Mouse (Mus musculus): ENCODE data around the gene Rab3a. TPM values are rescaled to one million over a fixed set of nuclear protein-coding genes. Genes with fewer than 3 reads are reported as not detected.

Rab3a gene
- total RNA-seq, 2 experiments from 2014 or later, result 808 to 835 TPM

- no peak for TF ChIP-seq CTCF (IDR thresholded peaks at IDR 0.05)
- intact Hi-C loops (cut with DNase I), result no loop called here
- no peak for DNase-seq (ENCODE audit: extremely low spot score in 1 of 2, low spot score in 2 of 2)
- Histone ChIP-seq H3K4me3 (no peak overlapping the region), H3K27ac (no peak overlapping the region)
Observed at GRCm38 (mm10) chr8:70721601-70722000, 32.9 kb upstream of the Rab3a start.

- intact Hi-C loops (cut with DNase I), result no loop called here
- H3K4me3 ChIP-seq, result no peak within 1 kb of the TSS
- TF ChIP-seq CTCF (IDR thresholded peaks at IDR 0.05), result no peak
- H3K27ac ChIP-seq, result no peak within 1 kb of the TSS
- no peak for DNase-seq (ENCODE audit: extremely low spot score in 1 of 2, low spot score in 2 of 2)
Observed at GRCm38 (mm10) chr8:70723486-70724210, 30.8 kb upstream of the Rab3a start, which contains the start of gene Pde4c. Gene Pde4c, plus strand, starts transcription at chr8:70723720.

- H3K27ac ChIP-seq, result no peak overlapping the region
- intact Hi-C loops (cut with DNase I), result no loop called here
- no peak overlapping the region for H3K4me3 ChIP-seq
- no peak for DNase-seq (ENCODE audit: extremely low spot score in 1 of 2, low spot score in 2 of 2)
- TF ChIP-seq CTCF (IDR thresholded peaks at IDR 0.05), result no peak
Observed at GRCm38 (mm10) chr8:70724216-70724615, 30.3 kb upstream of the Rab3a start.

- no peak overlapping the region for H3K27ac ChIP-seq
- no peak for DNase-seq (ENCODE audit: extremely low spot score in 1 of 2, low spot score in 2 of 2)
- H3K4me3 ChIP-seq, result no peak overlapping the region
- TF ChIP-seq CTCF (IDR thresholded peaks at IDR 0.05), result no peak
- intact Hi-C loops (cut with DNase I), result no loop called here
Observed at GRCm38 (mm10) chr8:70725792-70726447, 28.6 kb upstream of the Rab3a start.

GRCm38 (mm10) chr8:70726721-70727120 is 27.8 kb upstream of the Rab3a start:
- TF ChIP-seq CTCF (IDR thresholded peaks at IDR 0.05), result no peak
- DNase-seq (ENCODE audit: extremely low spot score in 1 of 2, low spot score in 2 of 2), result no peak
- intact Hi-C loops (cut with DNase I), result no loop called here
- no peak overlapping the region for H3K27ac ChIP-seq
- H3K4me3 ChIP-seq, result no peak overlapping the region

- DNase-seq (ENCODE audit: extremely low spot score in 1 of 2, low spot score in 2 of 2), result no peak
- peak; percentile 35 for TF ChIP-seq CTCF (IDR thresholded peaks at IDR 0.05)
- Histone ChIP-seq H3K4me3 (0 out of 2 replicates have a peak overlapping the region, but pooled peaks have one; percentile 27), H3K27ac (no peak overlapping the region)
- intact Hi-C loops (cut with DNase I), result no loop called here
Observed at GRCm38 (mm10) chr8:70729808-70730475, 24.5 kb upstream of the Rab3a start.

GRCm38 (mm10) chr8:70730956-70731355 is 23.5 kb upstream of the Rab3a start:
- no peak overlapping the region for H3K27ac ChIP-seq
- no peak overlapping the region for H3K4me3 ChIP-seq
- TF ChIP-seq CTCF (IDR thresholded peaks at IDR 0.05), result no peak
- intact Hi-C loops (cut with DNase I), result no loop called here
- no peak for DNase-seq (ENCODE audit: extremely low spot score in 1 of 2, low spot score in 2 of 2)

GRCm38 (mm10) chr8:70737705-70738104 is 16.8 kb upstream of the Rab3a start:
- intact Hi-C loops (cut with DNase I), result no loop called here
- TF ChIP-seq CTCF (IDR thresholded peaks at IDR 0.05), result no peak
- H3K27ac ChIP-seq, result no peak overlapping the region
- H3K4me3 ChIP-seq, result no peak overlapping the region
- no peak for DNase-seq (ENCODE audit: extremely low spot score in 1 of 2, low spot score in 2 of 2)

GRCm38 (mm10) chr8:70738211-70738610 is 16.3 kb upstream of the Rab3a start:
- no peak for DNase-seq (ENCODE audit: extremely low spot score in 1 of 2, low spot score in 2 of 2)
- H3K4me3 ChIP-seq, result no peak overlapping the region
- TF ChIP-seq CTCF (IDR thresholded peaks at IDR 0.05), result no peak
- no peak overlapping the region for H3K27ac ChIP-seq
- intact Hi-C loops (cut with DNase I), result no loop called here

GRCm38 (mm10) chr8:70741661-70742060 is 12.8 kb upstream of the Rab3a start:
- intact Hi-C loops (cut with DNase I), result no loop called here
- H3K4me3 ChIP-seq, result no peak overlapping the region
- no peak for TF ChIP-seq CTCF (IDR thresholded peaks at IDR 0.05)
- H3K27ac ChIP-seq, result no peak overlapping the region
- no peak for DNase-seq (ENCODE audit: extremely low spot score in 1 of 2, low spot score in 2 of 2)

GRCm38 (mm10) chr8:70742176-70742575 is 12.3 kb upstream of the Rab3a start:
- Histone ChIP-seq H3K4me3 (no peak overlapping the region), H3K27ac (no peak overlapping the region)
- no peak for DNase-seq (ENCODE audit: extremely low spot score in 1 of 2, low spot score in 2 of 2)
- no peak for TF ChIP-seq CTCF (IDR thresholded peaks at IDR 0.05)
- intact Hi-C loops (cut with DNase I), result no loop called here

- DNase-seq (ENCODE audit: extremely low spot score in 1 of 2, low spot score in 2 of 2), result no peak
- no peak overlapping the region for H3K27ac ChIP-seq
- TF ChIP-seq CTCF (IDR thresholded peaks at IDR 0.05), result no peak
- intact Hi-C loops (cut with DNase I), result no loop called here
- peak overlapping the region; percentile 47 for H3K4me3 ChIP-seq
Observed at GRCm38 (mm10) chr8:70742981-70743655, 11.4 kb upstream of the Rab3a start.
